Mouse (Mus musculus): ENCODE measurements around the gene Eppin.

Eppin gene

DNA sequence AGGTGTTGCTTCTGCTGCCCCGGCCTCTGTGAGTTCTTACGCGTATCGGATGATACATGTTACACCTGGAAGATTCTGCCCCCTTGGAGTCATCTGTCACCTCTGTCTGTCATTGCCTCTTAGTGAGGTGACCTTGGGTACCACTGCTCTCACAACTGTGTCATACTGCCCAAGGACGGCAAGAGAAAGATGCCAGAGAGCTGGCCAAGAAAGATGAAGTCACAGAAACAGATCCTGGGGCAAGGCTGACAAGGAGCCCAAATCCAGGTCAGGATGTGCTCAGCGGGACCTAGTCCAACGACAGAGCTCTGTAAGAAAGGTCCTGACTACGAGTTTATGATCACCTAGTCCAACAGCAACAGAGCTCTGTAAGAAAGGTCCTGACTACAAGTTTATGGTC lies 33.3 kb downstream of the Eppin start:
- no peak for DNase-seq (ENCODE audit: low spot score in 2 of 2)

DNA sequence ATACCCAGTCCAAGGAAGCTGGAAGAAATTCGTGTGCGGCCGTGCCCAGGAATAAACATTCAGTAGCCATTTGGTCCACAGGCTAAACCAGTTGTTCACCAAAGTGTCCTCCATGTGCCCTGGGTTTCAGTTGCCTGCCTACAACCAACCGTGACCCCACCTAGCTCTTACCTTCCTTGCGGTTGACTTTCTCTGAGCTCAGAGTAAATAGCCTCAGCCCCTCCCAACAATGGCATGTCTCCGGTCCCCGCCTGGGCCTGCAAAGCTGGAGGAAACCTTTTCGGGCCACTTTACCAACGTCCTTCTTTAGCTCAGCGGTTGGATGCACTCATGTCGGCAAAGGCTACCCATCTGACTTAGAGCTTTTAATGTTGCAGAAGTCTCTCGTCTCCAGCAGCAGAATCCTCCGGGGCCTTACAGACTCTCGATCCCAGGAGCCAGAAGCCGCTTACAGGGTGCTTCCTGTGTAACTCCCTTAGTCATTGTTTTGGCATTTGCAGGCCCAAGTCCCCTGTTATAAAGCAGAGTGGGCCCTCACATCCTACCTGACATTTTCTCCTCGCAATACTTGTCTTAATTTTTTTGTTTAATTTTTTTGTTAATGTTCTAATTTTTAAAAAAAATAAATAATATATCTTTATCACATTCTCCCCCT lies 34.3 kb downstream of the Eppin start:
- DNase-seq (ENCODE audit: low spot score in 2 of 2) = no peak

DNA sequence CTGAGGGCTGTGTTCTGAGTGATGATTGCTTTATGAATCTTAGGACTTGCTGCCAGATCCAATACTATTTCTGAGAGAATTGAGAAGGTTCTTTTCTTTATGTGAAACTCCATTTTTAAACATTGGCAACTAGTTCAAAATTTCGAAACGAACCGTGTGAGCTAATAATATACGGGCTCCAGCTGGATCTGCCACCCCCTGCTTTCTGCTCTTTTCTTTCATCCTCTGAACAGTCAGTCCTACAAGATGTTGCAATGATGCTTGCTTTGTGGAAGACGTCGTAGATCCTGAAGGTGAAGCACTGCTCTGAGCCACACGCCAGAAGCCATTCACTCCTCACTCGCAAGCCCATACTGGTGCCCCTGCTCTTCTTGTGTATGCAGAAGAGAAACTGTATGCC lies 35.0 kb downstream of the Eppin start:
- peak; percentile 28 to 65 for DNase-seq (ENCODE audit: low spot score in 2 of 2)

DNA sequence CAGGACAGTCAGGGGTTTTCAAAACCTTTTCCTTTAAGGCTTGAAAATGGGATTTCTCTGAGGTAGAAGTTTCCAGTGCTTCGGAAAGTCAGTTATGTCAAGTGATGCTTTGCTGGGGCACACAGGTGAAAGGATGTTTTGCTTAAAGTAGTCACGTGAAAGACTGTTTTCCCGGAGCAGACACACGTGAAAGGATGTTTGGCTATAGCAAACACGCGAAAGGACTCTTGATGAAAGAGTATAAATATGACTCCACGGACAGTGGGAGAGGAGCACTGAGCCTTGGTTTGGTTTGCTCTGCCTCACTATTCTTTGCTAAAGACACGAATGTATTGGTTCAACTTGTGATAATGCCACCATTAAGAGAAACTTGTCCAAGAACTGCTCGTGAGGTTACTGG lies 41.9 kb downstream of the Eppin start:
- no peak for DNase-seq (ENCODE audit: low spot score in 2 of 2)

DNA sequence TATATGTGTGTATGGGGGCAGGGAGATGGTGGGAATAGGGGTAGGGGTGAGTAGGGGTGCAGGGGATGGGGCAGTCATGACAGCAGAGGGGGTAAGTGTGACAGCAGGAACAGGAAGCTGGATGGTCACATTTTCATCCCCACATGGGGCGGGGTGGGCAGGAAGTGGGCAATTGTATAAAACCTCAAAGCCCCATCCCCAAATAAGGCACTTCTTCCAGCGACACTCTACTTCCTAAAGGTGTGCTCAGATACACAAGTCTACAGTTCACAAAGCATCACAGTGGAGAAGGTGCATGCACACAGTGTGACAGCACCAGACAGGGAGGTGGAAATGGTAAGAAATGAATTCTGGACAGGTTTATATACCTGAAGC lies 42.5 kb downstream of the Eppin start:
- no peak for DNase-seq (ENCODE audit: low spot score in 2 of 2)

DNA sequence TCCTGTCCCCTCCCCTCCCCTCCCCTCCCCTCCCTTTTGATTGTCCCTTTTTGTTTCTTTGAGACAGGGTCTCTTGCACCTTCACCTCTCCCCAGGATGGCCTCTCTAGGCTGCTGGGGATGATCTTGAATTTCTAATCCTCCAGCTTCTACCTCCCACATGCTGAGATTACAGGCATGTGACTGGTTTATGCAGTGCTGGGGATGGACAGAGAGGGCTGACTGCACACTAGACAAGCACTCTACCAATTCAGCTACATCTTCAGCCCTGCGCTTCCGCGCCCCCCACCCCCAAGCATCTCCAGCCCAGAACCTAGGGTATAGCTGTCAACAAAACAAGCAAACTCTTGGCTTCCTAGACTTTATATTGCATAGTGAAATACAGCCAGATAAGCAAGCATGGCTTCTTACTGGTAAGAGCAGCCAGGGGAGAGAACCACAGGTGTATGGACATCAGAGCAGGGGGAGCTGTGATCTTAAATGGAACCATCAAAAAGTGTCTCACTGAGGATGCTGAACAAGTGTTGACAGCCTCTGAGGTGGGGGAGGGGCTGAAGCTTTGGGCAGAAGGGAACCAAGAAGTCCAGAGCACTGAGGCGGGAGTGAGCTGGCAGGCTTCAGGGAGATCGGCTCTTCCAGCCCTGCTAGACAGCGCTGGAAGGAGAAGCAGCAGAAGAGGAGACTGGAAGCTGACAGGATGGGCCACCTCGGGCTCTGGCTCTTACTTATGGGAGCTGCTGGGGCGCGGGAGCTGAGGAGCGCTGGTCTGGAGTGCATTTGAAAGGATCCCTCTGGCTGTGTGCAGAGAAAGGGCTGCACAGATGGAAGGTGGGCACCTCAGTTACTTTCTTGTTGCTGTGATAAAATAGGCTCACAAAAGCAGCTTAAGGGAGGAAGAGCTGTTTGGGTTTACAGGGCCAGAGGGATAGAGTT lies 43.2 kb downstream of the Eppin start:
- DNase-seq (ENCODE audit: low spot score in 2 of 2) = peak; percentile 8 to 49

DNA sequence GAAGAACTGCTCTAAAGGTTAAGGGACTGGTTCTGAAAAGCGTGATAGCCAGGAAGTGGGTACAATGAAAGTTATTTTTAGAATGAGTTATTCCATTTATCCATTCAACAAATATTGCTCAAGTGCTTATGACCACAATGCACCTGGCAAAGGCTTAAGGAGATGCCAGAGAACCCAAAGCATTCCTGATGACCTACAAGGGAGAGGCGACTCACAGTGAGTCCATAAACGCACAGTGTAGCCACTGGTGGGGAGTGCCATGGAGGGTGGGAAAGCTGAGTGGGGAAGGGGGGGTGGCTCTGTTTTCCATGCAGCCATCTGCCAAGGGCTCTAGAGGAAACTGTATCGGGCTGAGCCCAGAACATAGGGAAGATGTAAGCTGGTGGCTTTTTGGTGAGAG lies 44.1 kb downstream of the Eppin start:
- DNase-seq (ENCODE audit: low spot score in 2 of 2) = no peak

DNA sequence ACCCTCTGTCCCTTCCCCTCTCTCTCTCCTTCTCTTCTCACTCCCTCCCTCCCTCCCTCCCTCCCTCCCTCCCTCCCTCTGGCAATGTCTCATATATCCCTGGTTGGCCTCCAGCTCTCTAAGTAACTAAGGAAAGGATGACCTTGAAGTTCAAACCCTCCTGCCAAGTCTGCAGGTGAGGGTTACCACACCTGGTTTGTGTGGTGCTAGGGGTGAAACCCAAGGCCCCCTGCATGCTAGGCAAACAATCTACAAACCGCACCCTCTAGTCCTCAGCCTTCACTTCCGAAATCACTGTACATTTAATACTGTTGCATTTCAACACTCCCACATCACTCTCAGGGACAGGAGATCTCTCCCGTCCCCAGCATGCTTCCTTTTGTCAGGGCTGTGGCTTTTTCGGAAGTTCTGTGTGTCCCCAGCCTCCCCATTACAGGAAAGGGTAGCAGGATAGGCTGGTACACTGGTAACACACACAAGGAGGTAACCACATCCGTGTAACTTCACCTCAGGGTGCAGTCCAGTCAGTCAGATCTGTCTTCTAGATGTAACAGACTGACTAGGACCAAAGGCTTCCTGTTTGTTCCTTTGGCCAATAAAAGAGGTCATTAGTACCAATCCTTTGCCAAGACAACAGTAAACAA lies 48.8 kb downstream of the Eppin start:
- DNase-seq (ENCODE audit: low spot score in 2 of 2) = no peak

DNA sequence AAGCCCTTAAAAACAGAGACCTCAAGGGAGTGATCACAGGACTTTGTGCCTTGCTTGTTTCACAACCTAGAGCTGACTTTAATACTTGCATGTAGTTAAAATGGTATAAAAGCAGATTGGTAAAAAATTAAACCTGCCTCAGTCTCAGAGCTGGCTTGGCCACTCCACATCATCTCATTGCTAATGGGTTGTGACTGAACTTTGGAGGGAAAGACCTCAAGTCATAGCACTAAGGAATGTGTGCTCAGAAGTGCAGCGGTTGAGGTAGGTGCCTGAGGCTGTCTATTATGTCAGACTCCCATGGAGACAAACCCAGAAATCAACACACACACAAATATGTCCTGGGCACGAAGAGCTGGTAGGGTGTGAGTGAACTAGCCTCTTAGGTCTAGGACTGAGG lies 49.6 kb downstream of the Eppin start:
- DNase-seq (ENCODE audit: low spot score in 2 of 2) = no peak

DNA sequence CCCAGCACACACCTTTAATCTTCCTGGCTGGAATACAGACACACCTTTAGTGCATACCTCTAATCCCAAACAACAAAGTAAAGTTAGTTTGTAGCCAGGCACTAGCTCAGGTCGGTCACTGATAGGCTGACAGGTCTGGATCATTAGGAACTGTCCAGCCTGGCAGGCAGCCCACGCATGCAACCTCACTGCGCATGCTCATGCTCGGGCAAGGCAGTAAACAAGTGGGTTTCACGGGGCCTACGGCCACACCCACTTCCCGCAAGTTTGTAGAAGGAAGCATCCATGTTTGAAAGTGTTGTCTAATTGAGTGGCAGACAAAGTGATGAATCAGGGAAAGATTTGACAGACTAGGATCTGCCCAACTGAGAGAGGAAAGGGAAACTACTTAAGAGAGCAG lies 50.8 kb downstream of the Eppin start:
- no peak for DNase-seq (ENCODE audit: low spot score in 2 of 2)

DNA sequence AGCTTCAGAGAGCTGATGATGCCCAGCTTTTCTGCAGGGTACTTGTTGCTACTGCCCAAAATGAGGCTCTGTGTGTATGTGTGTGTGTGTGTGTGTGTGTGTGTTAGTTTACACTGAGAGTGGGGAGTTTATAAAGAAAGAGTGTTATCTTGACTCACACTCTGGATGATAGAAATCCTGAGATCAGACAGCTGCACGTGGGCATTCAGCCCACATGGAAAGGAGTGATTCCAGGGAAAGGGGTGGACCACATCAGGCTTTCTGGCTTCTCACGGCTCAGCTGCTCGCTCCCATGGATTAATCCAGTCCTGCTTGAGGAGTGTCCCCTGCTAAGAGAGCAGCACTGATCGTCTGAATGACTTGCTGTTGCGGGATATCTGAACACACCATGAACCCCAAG lies 51.3 kb downstream of the Eppin start:
- DNase-seq (ENCODE audit: low spot score in 2 of 2) = peak; percentile 35 to 81

DNA sequence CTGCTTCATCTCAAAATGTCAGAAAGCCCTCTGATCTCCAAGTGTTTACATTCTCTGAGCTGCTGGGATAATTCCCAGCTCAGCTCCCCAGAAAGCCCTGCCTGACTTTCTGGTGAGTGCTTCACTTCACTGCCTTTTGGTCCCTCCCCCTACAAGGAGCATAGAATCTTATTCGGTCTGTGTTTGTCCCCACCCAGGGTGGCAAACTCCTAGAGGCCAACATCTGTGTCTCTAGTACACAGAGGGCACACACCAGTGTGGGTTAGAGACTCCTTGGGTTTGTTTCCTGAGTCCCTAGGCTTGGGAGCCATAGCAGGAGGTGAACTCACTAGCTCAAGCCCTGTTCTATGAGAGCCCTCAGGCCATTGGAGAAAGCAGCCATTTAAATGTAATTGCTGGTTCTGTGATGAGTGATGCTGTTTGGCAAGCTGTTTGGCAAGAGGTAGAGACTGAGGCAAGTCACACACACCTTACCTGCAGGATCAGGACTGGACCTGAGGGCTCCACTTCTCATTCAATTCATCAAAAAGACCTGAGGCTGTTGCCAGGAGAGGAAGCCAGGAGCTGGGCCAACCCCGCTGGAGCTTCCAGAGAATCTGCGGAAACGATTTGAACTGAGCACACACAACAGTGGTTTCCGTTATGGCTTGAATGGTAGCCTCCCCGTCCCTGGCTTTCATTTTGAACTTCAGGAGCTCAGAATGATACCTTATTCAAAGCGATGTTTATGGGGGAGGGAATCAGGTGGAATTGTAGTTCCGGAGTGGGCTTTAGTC lies 52.6 kb downstream of the Eppin start:
- no peak for DNase-seq (ENCODE audit: low spot score in 2 of 2)

All from left cerebral cortex, adult 9 months (tissue).